Mouse (Mus musculus): ENCODE measurements around the gene Cd4.

DNA sequence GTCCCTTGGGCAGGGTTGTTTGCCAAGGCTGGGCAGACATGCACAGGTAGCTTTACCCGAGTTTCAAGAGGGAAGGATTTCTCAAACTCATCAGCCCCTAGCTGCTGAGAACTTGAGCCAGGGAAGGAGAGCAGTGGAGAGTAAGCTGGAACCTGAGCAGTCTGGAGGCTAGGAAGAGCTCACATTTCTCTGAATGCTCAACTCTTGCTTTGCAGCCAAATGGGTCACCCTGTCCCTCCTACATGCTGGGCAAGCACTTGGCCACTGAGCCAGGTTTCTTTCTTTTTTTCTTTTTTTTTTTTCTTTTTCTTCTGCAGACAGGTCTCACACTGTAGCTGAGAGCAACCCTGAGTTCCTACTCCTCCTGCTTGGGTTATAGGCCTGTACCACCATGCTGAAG lies 48.7 kb upstream of the Cd4 start:
- TF ChIP-seq CTCF (IDR thresholded peaks at IDR 0.05; ENCODE audit: insufficient read depth, low read depth, low read length) (no peak), POLR2A (IDR thresholded peaks at IDR 0.05; ENCODE audit: insufficient read depth, low read depth, low read length) (no peak)
